Mouse (Mus musculus) bone marrow, adult 2 months (tissue): ENCODE data around the gene Gfra4. TPM values are rescaled to one million over a fixed set of nuclear protein-coding genes. Genes with fewer than 3 reads are reported as not detected.
A peak's percentile ranks its signal among the peaks of the same experiment; 100 is the strongest.

ENCODE experiments used
- H3K27ac ChIP-seq: fragments of 200-500 bp; 2 replicates; pipeline ENCODE4 v1.5.1; 2012; ENCODE audit warnings: low read depth, mild to moderate bottlenecking, control low read depth, inconsistent platforms, low read length; ENCODE audit not compliant: control insufficient read depth, poor library complexity, insufficient read depth
- H3K4me1 ChIP-seq: fragments of 200-500 bp; 2 replicates; pipeline ENCODE4 v1.6.1; 2011; ENCODE audit warnings: low read length; ENCODE audit not compliant: control insufficient read depth, insufficient read depth
- H3K4me3 ChIP-seq: fragments of 200-500 bp; replicated peaks from 2 replicates; pipeline ENCODE3; 2011; ENCODE audit warnings: mild to moderate bottlenecking, low read depth, low read length, control low read depth; ENCODE audit not compliant: control insufficient read depth
- CTCF ChIP-seq: fragments of 200-500 bp; IDR thresholded peaks from 2 replicates; pipeline ENCODE4 v1.5.1; 2011; ENCODE audit warnings: low read length, control low read depth; ENCODE audit not compliant: control insufficient read depth, insufficient read depth
- POLR2A ChIP-seq: fragments of 200-500 bp; IDR thresholded peaks from 2 replicates; pipeline ENCODE4 v1.6.1; 2011; ENCODE audit warnings: low read depth, mild to moderate bottlenecking, control low read depth, low read length, borderline replicate concordance; ENCODE audit not compliant: control insufficient read depth
- WGBS: fragments of 180-500 bp; shearing (Covaris S2); methylation state at CpG from one replicate; pipeline ENCODE4 v1.1.7; 2018; 5-methylcytosine and 5-hydroxymethylcytosine counted together
- polyA plus RNA-seq: library from polyadenylated mRNA; stranded (reverse); fragments of >200 nt; gene quantifications from 2 replicates; pipeline ENCODE4 v1.2.4, GENCODE M21; 2011; ENCODE audit warnings: low replicate concordance; ENCODE audit not compliant: missing spikeins, insufficient read depth, insufficient read length

Gfra4 gene
- polyA plus RNA-seq, 1 experiment: 2.7 TPM

DNA sequence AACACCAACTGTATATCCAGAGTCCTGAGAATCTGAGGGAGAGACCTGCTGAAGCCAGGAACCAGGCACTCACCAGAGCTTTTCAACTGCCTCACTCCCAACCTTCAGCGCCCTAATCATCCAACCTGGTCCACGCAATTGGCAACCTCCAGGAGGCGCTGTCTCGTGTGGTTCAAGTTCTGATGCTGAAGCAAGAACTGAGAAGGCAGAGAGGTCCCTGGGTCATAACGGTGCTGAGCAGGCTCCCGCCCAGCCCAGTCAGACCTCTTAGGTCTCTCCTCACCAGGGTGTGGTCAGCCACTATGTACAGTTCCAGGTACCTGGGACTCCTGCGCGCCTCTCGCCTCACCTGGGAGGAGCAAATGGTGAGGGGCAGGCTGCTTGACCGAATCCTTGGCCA, 12.7 kb upstream of the Gfra4 start:
- Histone ChIP-seq H3K4me1 (peaks cover 1% of the 10 kb centered on the region; the same call in 1 of the 2 replicates), H3K27ac (peak overlapping the region; percentile 26), H3K4me3 (peak overlapping the region; percentile 59)
- TF ChIP-seq POLR2A: no peak
- peak; percentile 78 for TF ChIP-seq CTCF
- WGBS: 10% methylated on average over 10 of the region's 10 CpGs

DNA sequence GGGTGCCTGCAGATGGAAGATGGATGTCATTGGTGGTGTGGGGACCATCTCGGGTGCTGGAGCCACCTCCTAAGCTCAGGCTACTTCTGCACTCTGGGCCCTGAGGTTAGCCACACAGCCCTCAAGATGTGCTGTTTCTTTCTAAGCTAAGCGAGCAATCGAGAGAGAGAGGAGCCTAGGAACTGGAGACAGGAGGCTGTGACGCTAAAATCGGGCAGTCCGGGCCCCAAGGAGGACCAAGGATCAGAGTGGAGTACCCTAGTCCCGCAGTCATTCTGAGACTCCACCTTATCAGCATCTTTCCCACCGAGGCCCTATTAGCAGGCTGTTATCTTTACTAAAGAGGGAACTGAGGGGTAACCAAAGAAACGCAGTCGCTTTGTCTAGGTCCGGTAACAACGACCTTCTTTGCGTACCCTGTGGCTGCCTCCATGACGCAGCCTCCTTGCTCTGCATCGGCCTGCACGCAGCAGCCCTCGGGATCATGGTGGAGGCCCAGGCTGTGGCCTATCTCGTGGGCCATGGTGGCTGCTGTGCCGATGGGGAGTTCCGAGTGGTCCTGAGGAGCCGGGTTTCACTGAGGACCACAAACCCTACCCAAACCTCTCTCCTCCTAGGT, 11.9 kb upstream of the Gfra4 start:
- H3K27ac ChIP-seq: peak overlapping the region; percentile 30
- TF ChIP-seq POLR2A (no peak; the same call in 1 of the 2 replicates), CTCF (no peak)
- H3K4me1 ChIP-seq: peaks cover 1% of the 10 kb centered on the region; the same call in 1 of the 2 replicates
- 5% methylated on average over 21 of the region's 21 CpGs for WGBS
- peak overlapping the region; percentile 59 for H3K4me3 ChIP-seq

DNA sequence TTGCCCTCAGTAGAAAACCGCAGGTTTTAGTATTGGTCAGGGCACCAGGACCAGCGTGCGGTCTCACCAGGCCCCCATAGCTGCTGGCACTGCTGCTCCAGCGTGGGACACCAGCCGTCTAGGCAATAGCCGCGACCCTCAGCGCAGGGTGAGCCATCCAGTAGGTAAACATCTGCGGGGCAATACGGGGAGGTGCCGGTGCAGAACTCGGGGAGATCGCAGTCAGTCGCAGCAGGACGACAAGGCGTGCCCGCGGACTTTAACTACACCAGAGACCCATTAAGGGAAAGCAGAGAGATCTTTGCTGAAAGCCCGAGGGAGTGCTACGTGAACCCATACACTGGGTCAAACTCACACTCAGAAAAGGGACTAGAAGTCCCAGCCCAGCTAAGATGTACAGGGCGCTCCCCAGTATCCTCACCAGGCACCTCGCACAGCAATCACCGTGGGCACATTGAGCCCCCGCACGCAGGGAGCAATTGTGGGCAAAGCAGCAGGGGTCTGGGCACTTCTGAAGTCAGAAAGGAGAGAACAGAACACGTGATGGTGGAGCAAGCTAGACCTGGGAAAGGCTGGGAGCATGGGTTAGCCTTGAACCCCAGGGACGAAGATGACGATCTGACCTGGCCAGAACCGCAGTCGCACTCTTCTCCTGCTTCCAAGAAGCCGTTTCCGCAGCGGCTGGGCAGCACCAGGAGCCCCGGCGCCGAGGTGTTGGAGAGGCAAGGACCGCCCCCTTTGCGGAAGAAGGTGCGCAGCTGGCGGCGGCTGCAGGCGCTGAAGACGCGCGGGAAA, 11.2 kb upstream of the Gfra4 start:
- TF ChIP-seq POLR2A: peak; percentile 19; the same call in 1 of the 2 replicates
- TF ChIP-seq CTCF: no peak
- H3K27ac ChIP-seq: peak overlapping the region; percentile 30
- peaks cover 1% of the 10 kb centered on the region; the same call in 1 of the 2 replicates for H3K4me1 ChIP-seq
- H3K4me3 ChIP-seq: peak overlapping the region; percentile 55
- 2% methylated on average over 45 of the region's 45 CpGs for WGBS

DNA sequence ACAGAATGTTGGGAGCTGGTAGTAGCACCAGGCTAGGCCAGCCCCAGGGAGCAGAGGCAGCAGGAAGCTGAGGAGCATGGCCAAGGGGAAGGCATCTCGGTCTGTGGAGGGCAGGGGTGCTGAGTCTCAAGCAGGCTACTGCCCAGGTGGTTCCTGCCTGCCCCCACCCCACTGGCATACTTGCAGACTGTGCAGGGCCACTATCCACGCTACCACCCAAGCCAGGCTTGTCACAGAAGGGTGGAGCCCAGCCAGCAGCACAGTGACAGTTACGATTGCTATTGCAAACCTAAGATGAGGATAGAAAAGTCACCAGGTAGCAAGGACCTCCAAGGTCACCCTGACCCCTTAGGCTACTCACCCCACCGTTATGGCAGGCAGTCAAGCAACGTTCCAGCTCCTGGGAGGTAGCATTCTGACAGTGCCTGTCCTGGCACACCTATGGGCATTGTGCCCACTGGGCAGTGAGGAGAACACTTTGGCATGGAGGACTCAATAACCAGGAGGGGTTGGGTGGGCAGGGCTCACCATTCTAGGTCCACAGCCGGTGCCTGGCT, 10.1 kb upstream of the Gfra4 start:
- peak overlapping the region; percentile 44 for H3K27ac ChIP-seq
- H3K4me3 ChIP-seq: peak overlapping the region; percentile 54
- H3K4me1 ChIP-seq: peaks cover 1% of the 10 kb centered on the region; the same call in 1 of the 2 replicates
- TF ChIP-seq POLR2A: peak; percentile 62; the same call in 1 of the 2 replicates
- TF ChIP-seq CTCF: 0 out of 2 replicates have a peak, but pooled peaks have one; percentile 11
- 51% methylated on average over 6 of the region's 6 CpGs for WGBS

DNA sequence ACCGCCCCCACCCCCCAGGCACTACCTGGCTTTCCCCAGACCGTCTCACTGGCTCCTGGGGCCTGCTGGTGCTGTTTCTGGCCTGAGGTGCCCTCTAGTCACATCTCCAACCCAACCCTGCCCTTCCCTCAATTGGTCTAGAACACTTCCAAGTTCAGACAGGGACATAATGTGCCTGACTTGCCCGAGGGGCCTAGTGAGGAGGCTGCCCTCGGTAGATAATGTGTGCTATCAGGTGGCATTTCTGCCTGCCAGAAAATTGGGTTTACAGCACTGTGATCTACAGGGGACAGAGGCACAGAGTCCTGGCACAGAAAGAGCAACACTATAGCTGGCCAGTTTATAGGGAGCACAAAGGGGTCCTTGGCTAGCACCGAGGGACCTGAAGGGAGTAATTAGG, 9.2 kb upstream of the Gfra4 start:
- H3K4me3 ChIP-seq: no peak overlapping the region
- TF ChIP-seq CTCF (no peak), POLR2A (no peak)
- H3K27ac ChIP-seq: peak overlapping the region; percentile 44
- peaks cover 1% of the 10 kb centered on the region; the same call in 1 of the 2 replicates for H3K4me1 ChIP-seq
- WGBS: 71% methylated on average over 5 of the region's 5 CpGs

DNA sequence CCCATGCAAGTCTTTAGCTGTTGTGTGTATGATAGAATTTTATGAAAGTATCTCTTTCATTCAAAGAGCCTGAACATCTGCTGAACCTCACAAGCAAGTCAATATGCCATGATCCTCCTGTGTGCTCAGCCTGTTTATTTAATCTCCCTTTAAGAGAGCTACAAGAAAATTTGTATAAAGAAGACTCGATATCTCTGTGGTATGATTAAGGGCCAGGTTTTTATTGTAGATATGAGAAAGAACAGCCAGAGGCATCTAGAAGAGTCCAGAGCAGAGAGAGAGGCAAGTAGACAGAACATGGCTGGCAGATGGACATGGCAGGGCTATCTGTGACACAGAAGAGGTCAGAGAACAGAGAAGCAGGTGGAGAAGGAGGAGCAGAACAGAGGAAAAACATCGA, 3.1 kb upstream of the Gfra4 start:
- H3K4me1 ChIP-seq: peaks cover 2% of the 10 kb centered on the region; the same call in 1 of the 2 replicates
- H3K27ac ChIP-seq: no peak overlapping the region
- WGBS: 56% methylated on average over 2 of the region's 2 CpGs
- H3K4me3 ChIP-seq: no peak overlapping the region
- TF ChIP-seq CTCF: no peak
- no peak for TF ChIP-seq POLR2A

DNA sequence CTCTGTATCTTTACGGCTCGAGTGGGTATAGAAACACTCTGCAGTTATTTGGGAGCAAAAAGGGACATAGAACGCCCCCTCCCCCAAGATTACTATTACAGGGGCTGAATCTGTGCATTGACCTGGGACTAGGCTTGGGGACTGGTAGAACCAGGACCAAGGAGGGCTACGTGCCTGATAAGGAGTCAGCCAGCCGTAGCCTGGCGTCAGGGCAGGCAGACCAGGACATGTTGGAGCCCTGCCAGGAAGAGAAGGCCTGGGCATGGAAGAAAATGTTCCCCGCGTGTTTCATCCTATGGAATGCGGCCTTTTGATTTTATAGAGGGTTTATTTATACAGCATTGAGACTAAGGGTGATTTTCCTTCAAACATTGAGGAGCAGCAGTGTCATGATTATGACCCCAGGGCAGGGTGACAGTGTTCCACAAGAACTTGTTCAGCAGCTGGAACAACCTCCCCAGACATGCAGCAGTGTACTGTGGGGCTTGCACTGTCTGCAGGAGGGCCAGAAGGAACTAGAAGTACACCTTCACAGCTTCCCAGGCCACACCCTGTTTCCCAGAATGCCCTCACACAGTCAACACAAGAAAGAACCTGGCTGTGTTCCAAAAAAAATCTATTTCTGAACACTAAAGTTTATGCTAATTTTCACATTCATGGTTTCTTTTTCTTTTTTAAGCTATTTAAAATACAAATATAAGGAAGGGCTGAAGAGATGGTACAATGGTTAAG, 2.3 kb upstream of the Gfra4 start:
- TF ChIP-seq CTCF: no peak
- no peak for TF ChIP-seq POLR2A
- no peak overlapping the region for H3K27ac ChIP-seq

More for the DNA sequence above, 2.3 kb upstream of the Gfra4 start:
- 76% methylated on average over 9 of the region's 9 CpGs for WGBS
- no peak overlapping the region for H3K4me3 ChIP-seq
- peaks cover 2% of the 10 kb centered on the region; the same call in 1 of the 2 replicates for H3K4me1 ChIP-seq
